Mouse (Mus musculus) heart, embryonic 15.5 days (tissue): Measurements from ENCODE around the gene Map1b. TPM values are rescaled to one million over a fixed set of nuclear protein-coding genes. Genes with fewer than 3 reads are reported as not detected.
A peak's percentile ranks its signal among the peaks of the same experiment; 100 is the strongest.

Experiments used
- ATAC-seq: fragments of 200-750 bp; cut with Nextera tagmentation; replicated peaks from 2 replicates; pipeline ENCODE4 v1.8.0; 2017; ENCODE audit warnings: low read depth, moderate TSS enrichment; ENCODE audit not compliant: insufficient number of reproducible peaks, insufficient read depth, low FRiP score
- H3K27ac ChIP-seq: fragments of 300-500 bp; sonication (generic); 2 replicates; pipeline ENCODE4 v1.5.1; 2015; ENCODE audit warnings: mild to moderate bottlenecking, inconsistent platforms
- H3K27me3 ChIP-seq: fragments of 300-500 bp; sonication (generic); 2 replicates; pipeline ENCODE4 v1.6.1; 2015; ENCODE audit warnings: inconsistent platforms
- H3K36me3 ChIP-seq: fragments of 300-500 bp; sonication (generic); 2 replicates; pipeline ENCODE4 v1.6.1; 2015; ENCODE audit warnings: mild to moderate bottlenecking, inconsistent platforms
- H3K4me1 ChIP-seq: fragments of 300-500 bp; sonication (generic); replicated peaks from 2 replicates; pipeline ENCODE4 v1.6.1; 2015; ENCODE audit warnings: inconsistent platforms
- H3K4me2 ChIP-seq: fragments of 300-500 bp; sonication (generic); 2 replicates; pipeline ENCODE4 v1.6.1; 2015; ENCODE audit warnings: inconsistent platforms, mild to moderate bottlenecking, moderate library complexity
- H3K4me3 ChIP-seq: fragments of 300-500 bp; sonication (generic); 2 replicates; pipeline ENCODE4 v1.5.1; 2015; ENCODE audit warnings: mild to moderate bottlenecking, inconsistent platforms
- H3K9ac ChIP-seq: fragments of 300-500 bp; sonication (generic); 2 replicates; pipeline ENCODE4 v1.6.1; 2015; ENCODE audit warnings: mild to moderate bottlenecking, inconsistent platforms
- H3K9me3 ChIP-seq: fragments of 300-500 bp; sonication (generic); replicated peaks from 2 replicates; pipeline ENCODE4 v1.6.1; 2016; ENCODE audit warnings: inconsistent platforms
- WGBS: fragments of 180-500 bp; shearing (Covaris S2); methylation state at CpG from one replicate; pipeline ENCODE4 v1.1.7; 2015; ENCODE audit warnings: mixed read lengths; 5-methylcytosine and 5-hydroxymethylcytosine counted together
- polyA plus RNA-seq: library from polyadenylated mRNA; unstranded; fragments of >200 nt; fragmentation: Nextera tagmentation; extraction: Ambion mirVana; gene quantifications from 2 replicates; pipeline ENCODE4 v1.2.1, GENCODE M21; 2015

Map1b gene
- 99.2 and 110 TPM in 2 replicates for polyA plus RNA-seq

- no peaks in the 10 kb centered on the region for H3K9me3 ChIP-seq
- peak within 1 kb of the TSS; percentile 81 for H3K4me2 ChIP-seq
- H3K4me1 ChIP-seq = peaks cover 21% of the 10 kb centered on the region
- peak within 1 kb of the TSS; percentile 85 for H3K9ac ChIP-seq
- H3K27ac ChIP-seq = peak within 1 kb of the TSS; percentile 94
- ATAC-seq = peak; percentile 79
- H3K4me3 ChIP-seq = peak within 1 kb of the TSS; percentile 74
- H3K27me3 ChIP-seq = no peaks in the 10 kb centered on the region
- under 1% methylated on average over 20 of the region's 32 CpGs for WGBS
- no peaks in the 10 kb centered on the region for H3K36me3 ChIP-seq
Observed at GRCm38 (mm10) chr13:99516448-99516881, at the start of gene Map1b. Gene Map1b (minus strand): TSS chr13:99516540.

- Histone ChIP-seq H3K4me3 (no peak overlapping the region), H3K4me2 (no peak overlapping the region), H3K9ac (no peak overlapping the region), H3K27me3 (no peaks in the 10 kb centered on the region), H3K27ac (no peak overlapping the region), H3K4me1 (peaks cover 7% of the 10 kb centered on the region), H3K9me3 (no peaks in the 10 kb centered on the region), H3K36me3 (no peaks in the 10 kb centered on the region)
- 19% methylated on average over 3 of the region's 3 CpGs for WGBS
- no peak for ATAC-seq
Observed at GRCm38 (mm10) chr13:99564346-99564745, 48.0 kb upstream of the Map1b start.

- Histone ChIP-seq H3K27me3 (no peaks in the 10 kb centered on the region), H3K27ac (no peak overlapping the region), H3K9me3 (no peaks in the 10 kb centered on the region), H3K9ac (no peak overlapping the region), H3K36me3 (no peaks in the 10 kb centered on the region), H3K4me3 (no peak overlapping the region), H3K4me1 (peaks cover 7% of the 10 kb centered on the region), H3K4me2 (no peak overlapping the region)
- ATAC-seq = no peak
- 59% methylated on average over 3 of the region's 3 CpGs for WGBS
Observed at GRCm38 (mm10) chr13:99563021-99563420, 46.7 kb upstream of the Map1b start.

GRCm38 (mm10) chr13:99561843-99562550 lies 45.7 kb upstream of the Map1b start:
- Histone ChIP-seq H3K27ac (no peak overlapping the region), H3K4me1 (peaks cover 7% of the 10 kb centered on the region), H3K36me3 (no peaks in the 10 kb centered on the region), H3K9ac (no peak overlapping the region), H3K4me2 (no peak overlapping the region), H3K9me3 (no peaks in the 10 kb centered on the region), H3K4me3 (no peak overlapping the region), H3K27me3 (no peaks in the 10 kb centered on the region)
- 65% methylated on average over 10 of the region's 10 CpGs for WGBS
- ATAC-seq = no peak

- 0 out of 2 replicates have a peak overlapping the region, but pooled peaks have one; percentile 24 for H3K27ac ChIP-seq
- H3K4me1 ChIP-seq = peaks cover 7% of the 10 kb centered on the region
- no peaks in the 10 kb centered on the region for H3K9me3 ChIP-seq
- H3K9ac ChIP-seq = no peak overlapping the region
- H3K4me2 ChIP-seq = no peak overlapping the region
- no peak overlapping the region for H3K4me3 ChIP-seq
- H3K27me3 ChIP-seq = no peaks in the 10 kb centered on the region
- no peaks in the 10 kb centered on the region for H3K36me3 ChIP-seq
- 39% methylated on average over 13 of the region's 13 CpGs for WGBS
- peak; percentile 22; the same call in 1 of the 2 replicates for ATAC-seq
Observed at GRCm38 (mm10) chr13:99560674-99561639, 44.6 kb upstream of the Map1b start.

- WGBS = 63% methylated on average over 12 of the region's 12 CpGs
Observed at GRCm38 (mm10) chr13:99558216-99558906, 42.0 kb upstream of the Map1b start.

GRCm38 (mm10) chr13:99557813-99558212 lies 41.5 kb upstream of the Map1b start:
- Histone ChIP-seq H3K4me2 (no peak overlapping the region), H3K27me3 (no peaks in the 10 kb centered on the region), H3K9me3 (no peaks in the 10 kb centered on the region), H3K4me1 (peaks cover 7% of the 10 kb centered on the region), H3K27ac (no peak overlapping the region), H3K36me3 (no peaks in the 10 kb centered on the region), H3K9ac (no peak overlapping the region), H3K4me3 (no peak overlapping the region)
- 56% methylated on average over 15 of the region's 15 CpGs for WGBS
- no peak for ATAC-seq

More at GRCm38 (mm10) chr13:99558216-99558906, 42.0 kb upstream of the Map1b start:
- H3K36me3 ChIP-seq = no peaks in the 10 kb centered on the region
- no peak overlapping the region for H3K4me3 ChIP-seq
- no peaks in the 10 kb centered on the region for H3K9me3 ChIP-seq
- no peak for ATAC-seq
- no peaks in the 10 kb centered on the region for H3K27me3 ChIP-seq
- H3K4me2 ChIP-seq = no peak overlapping the region
- no peak overlapping the region for H3K9ac ChIP-seq
- no peak overlapping the region for H3K27ac ChIP-seq
- H3K4me1 ChIP-seq = peaks cover 7% of the 10 kb centered on the region

- H3K4me1 ChIP-seq = peaks cover 7% of the 10 kb centered on the region
- no peak overlapping the region for H3K4me3 ChIP-seq
- ATAC-seq = no peak
- H3K9ac ChIP-seq = no peak overlapping the region
- 77% methylated on average over 5 of the region's 5 CpGs for WGBS
- H3K9me3 ChIP-seq = no peaks in the 10 kb centered on the region
- H3K4me2 ChIP-seq = no peak overlapping the region
- no peak overlapping the region for H3K27ac ChIP-seq
- no peaks in the 10 kb centered on the region for H3K27me3 ChIP-seq
- H3K36me3 ChIP-seq = no peaks in the 10 kb centered on the region
Observed at GRCm38 (mm10) chr13:99557331-99557730, 41.0 kb upstream of the Map1b start.

- no peak overlapping the region for H3K4me3 ChIP-seq
- no peak for ATAC-seq
- WGBS = 28% methylated on average over 8 of the region's 8 CpGs
- H3K9ac ChIP-seq = no peak overlapping the region
- H3K4me2 ChIP-seq = no peak overlapping the region
- no peak overlapping the region for H3K27ac ChIP-seq
- no peaks in the 10 kb centered on the region for H3K36me3 ChIP-seq
- no peaks in the 10 kb centered on the region for H3K27me3 ChIP-seq
- H3K4me1 ChIP-seq = peaks cover 6% of the 10 kb centered on the region; the same call in 1 of the 2 replicates
- H3K9me3 ChIP-seq = no peaks in the 10 kb centered on the region
Observed at GRCm38 (mm10) chr13:99554960-99555359, 38.6 kb upstream of the Map1b start.

GRCm38 (mm10) chr13:99554466-99554865 lies 38.1 kb upstream of the Map1b start:
- no peak for ATAC-seq

GRCm38 (mm10) chr13:99552381-99552780 lies 36.0 kb upstream of the Map1b start:
- Histone ChIP-seq H3K27me3 (no peaks in the 10 kb centered on the region), H3K36me3 (no peaks in the 10 kb centered on the region), H3K9me3 (no peaks in the 10 kb centered on the region), H3K4me3 (no peak overlapping the region), H3K4me1 (peaks cover 11% of the 10 kb centered on the region), H3K27ac (no peak overlapping the region), H3K9ac (no peak overlapping the region), H3K4me2 (no peak overlapping the region)
- no peak for ATAC-seq
- 91% methylated on average over 4 of the region's 4 CpGs for WGBS

More at GRCm38 (mm10) chr13:99554466-99554865, 38.1 kb upstream of the Map1b start:
- no peak overlapping the region for H3K27ac ChIP-seq
- H3K4me3 ChIP-seq = no peak overlapping the region
- H3K9me3 ChIP-seq = no peaks in the 10 kb centered on the region
- no peaks in the 10 kb centered on the region for H3K27me3 ChIP-seq
- WGBS = 72% methylated on average over 6 of the region's 6 CpGs
- peaks cover 11% of the 10 kb centered on the region for H3K4me1 ChIP-seq
- H3K36me3 ChIP-seq = no peaks in the 10 kb centered on the region
- H3K9ac ChIP-seq = no peak overlapping the region
- no peak overlapping the region for H3K4me2 ChIP-seq
